Mouse (Mus musculus) embryonic facial prominence, embryonic 11.5 days (tissue): Measurements from ENCODE around the gene Srprb. TPM values are rescaled to one million over a fixed set of nuclear protein-coding genes. Genes with fewer than 3 reads are reported as not detected.

ENCODE experiments used
- polyA plus RNA-seq: library from polyadenylated mRNA; unstranded; fragments of >200 nt; fragmentation: Nextera tagmentation; extraction: Ambion mirVana; gene quantifications from 2 replicates; pipeline ENCODE4 v1.2.1, GENCODE M21; 2014

The Srprb gene
- polyA plus RNA-seq, 1 experiment from 2014 or later: 57.9 TPM

Other genes with a start within 250 kb of the Srprb start
- gene Slco2a1, start 213.4 kb downstream of the Srprb start, polyA plus RNA-seq: 1.8 and 2.1 TPM in 2 replicates
- gene Rab6b, start 90.3 kb downstream of the Srprb start, polyA plus RNA-seq: 6.0 and 7.5 TPM in 2 replicates
- not detected in 2 replicates for gene Gm20425, start 28.2 kb upstream of the Srprb start, polyA plus RNA-seq
- 27.2 and 28.8 TPM in 2 replicates for gene Trf, start 28.3 kb upstream of the Srprb start, polyA plus RNA-seq
- gene 1300017J02Rik, start 102.9 kb upstream of the Srprb start, polyA plus RNA-seq: 1.2 and 1.6 TPM in 2 replicates
- 79.1 and 90.1 TPM in 2 replicates for gene Topbp1, start 103.1 kb upstream of the Srprb start, polyA plus RNA-seq
- 142 and 147 TPM in 2 replicates for gene Cdv3, start 163.7 kb upstream of the Srprb start, polyA plus RNA-seq